Mouse (Mus musculus): ENCODE data around the gene Cep250. TPM values are rescaled to one million over a fixed set of nuclear protein-coding genes. Genes with fewer than 3 reads are reported as not detected.
"Not testable (repeated sequence)": the region's sequence is repeated elsewhere in the genome, so short reads cannot be mapped to it uniquely, and the experiment has no call there.

The Cep250 gene
- 20.9 and 23.3 TPM in 2 replicates for polyA plus RNA-seq (2014; fragmentation: Nextera tagmentation; extraction: Ambion mirVana)

DNA sequence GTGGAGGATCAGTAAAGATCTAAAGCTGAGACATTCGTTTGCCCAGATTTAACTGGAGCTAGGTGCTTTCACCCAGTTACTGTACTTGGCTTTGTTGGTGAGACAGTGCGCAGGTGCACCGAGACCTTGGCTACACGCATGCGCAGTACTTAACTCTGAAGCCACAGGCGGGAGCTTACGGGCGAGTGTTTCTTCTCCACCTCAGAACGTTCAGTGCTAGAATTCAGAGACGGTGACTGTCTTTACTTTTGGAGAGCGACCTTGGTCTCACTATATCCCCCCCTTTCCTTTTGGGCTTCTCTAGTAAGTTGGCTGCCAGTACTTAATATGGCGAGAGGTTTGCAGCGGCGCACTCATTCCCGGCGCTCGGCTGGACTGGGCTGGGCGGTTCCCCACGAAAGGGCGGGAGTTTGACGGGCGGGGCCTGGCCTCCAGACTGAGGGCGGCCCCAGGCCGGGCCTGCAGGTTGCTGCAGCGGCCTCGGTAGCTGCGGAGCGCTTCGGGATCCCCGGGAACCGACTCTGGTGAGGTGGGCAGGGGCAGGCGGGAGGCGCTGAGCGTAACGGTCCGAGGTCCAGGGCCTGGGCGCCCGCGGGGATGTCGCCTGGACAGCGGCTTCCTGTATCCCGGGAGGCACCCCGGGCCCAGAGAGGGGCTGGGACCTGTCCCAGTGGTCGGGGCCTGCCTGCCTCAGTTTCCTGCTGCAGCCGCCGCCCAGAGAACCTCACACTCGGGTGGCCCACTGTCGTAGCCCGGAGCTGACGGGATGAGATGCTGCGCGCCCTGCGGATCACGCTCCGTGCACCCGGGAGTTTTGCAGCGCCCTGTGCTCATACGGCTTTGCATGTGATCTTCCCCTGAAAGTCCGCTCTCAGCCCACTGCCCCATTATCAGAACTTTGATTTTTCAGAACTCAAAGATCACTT lies at the start of gene Cep250:
Cep250 (plus strand) TSS at position 325 of the 926 bp plus-strand sequence.
- under 1% methylated on average over 59 of the region's 59 CpGs for WGBS
- peak within 1 kb of the TSS; percentile 81 for H3K4me2 ChIP-seq

DNA sequence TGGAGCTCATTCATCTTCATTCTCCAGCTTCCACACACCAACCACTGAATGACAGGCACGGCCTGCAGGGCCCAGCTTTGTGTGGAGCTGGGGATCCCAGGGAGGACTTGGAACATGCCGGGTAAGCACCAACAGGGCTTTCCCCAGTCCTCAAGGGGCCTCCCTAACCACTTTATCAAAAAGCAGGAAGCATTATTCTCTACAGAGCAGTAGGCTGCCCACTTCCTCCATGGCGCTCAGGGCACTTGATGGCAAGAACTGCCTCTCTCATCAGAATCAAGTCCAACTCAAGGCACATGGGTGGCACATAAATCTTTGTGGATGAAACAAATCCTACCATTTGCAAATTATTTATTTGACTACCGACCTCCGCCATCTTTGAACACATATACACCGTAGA lies 41.6 kb upstream of the Cep250 start:
- 79% methylated on average over 6 of the region's 6 CpGs for WGBS

More for the DNA sequence above, at the start of gene Cep250:
- peak; percentile 99 for ATAC-seq (replicated peaks; ENCODE audit: low FRiP score)
- H3K27ac ChIP-seq (ENCODE audit: low read depth, low read length), result peak within 1 kb of the TSS; percentile 82
- H3K4me1 ChIP-seq (replicated peaks; ENCODE audit: control insufficient read depth, insufficient read depth, low read length), result 0 out of 2 replicates have a peak, but pooled peaks cover 5% of the 10 kb centered on the region
- peak within 1 kb of the TSS; percentile 93 for H3K4me3 ChIP-seq (ENCODE audit: low read depth, low read length)
- H3K36me3 ChIP-seq (ENCODE audit: control insufficient read depth, insufficient read depth, low read length), result no peaks in the 10 kb centered on the region
- no peaks in the 10 kb centered on the region; the same call in 1 of the 2 replicates for H3K27me3 ChIP-seq (replicated peaks; ENCODE audit: control insufficient read depth, insufficient read depth, low read length)
- peak within 1 kb of the TSS; percentile 96 for H3K9ac ChIP-seq (ENCODE audit: low read depth, low read length)
- peak; percentile 93 for DNase-seq (ENCODE audit: low spot score)
- H3K9me3 ChIP-seq (ENCODE audit: control insufficient read depth, low read length), result no peaks in the 10 kb centered on the region

DNA sequence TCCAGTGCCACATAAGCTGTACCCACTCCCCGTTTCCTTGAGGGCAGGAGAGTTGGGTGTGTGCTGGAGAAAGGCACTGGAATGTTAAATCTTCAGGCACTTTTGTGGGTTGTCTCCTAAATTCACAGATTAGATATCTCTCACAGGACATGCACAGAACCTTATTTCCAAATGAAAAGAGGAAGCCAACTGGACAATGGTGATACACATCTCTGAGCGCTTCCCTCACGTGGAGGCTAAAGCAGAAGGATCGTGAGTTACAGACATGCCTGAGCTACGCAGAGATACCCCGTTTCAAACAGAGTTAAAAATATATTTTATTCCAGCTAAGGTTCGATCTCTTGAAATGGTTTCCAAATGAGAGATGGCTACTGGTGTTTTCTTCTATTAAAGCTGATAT lies 33.1 kb upstream of the Cep250 start:
- no peak overlapping the region for H3K4me2 ChIP-seq
- H3K9ac ChIP-seq (ENCODE audit: low read depth, low read length), result no peak overlapping the region
- DNase-seq (ENCODE audit: low spot score) (no peak), ATAC-seq (replicated peaks; ENCODE audit: low FRiP score) (no peak)
- no peaks in the 10 kb centered on the region for H3K4me1 ChIP-seq (replicated peaks; ENCODE audit: control insufficient read depth, insufficient read depth, low read length)
- 79% methylated on average over 7 of the region's 7 CpGs for WGBS
- H3K27me3 ChIP-seq (replicated peaks; ENCODE audit: control insufficient read depth, insufficient read depth, low read length), result no peaks in the 10 kb centered on the region
- no peak overlapping the region for H3K4me3 ChIP-seq (ENCODE audit: low read depth, low read length)
- H3K9me3 ChIP-seq (ENCODE audit: control insufficient read depth, low read length), result no peaks in the 10 kb centered on the region
- no peak overlapping the region for H3K27ac ChIP-seq (ENCODE audit: low read depth, low read length)
- H3K36me3 ChIP-seq (ENCODE audit: control insufficient read depth, insufficient read depth, low read length), result peaks cover 14% of the 10 kb centered on the region; the same call in 1 of the 2 replicates

More for the DNA sequence above, 41.6 kb upstream of the Cep250 start:
- ATAC-seq (replicated peaks; ENCODE audit: low FRiP score), result no peak
- no peak for DNase-seq (ENCODE audit: low spot score)
- H3K27me3 ChIP-seq (replicated peaks; ENCODE audit: control insufficient read depth, insufficient read depth, low read length), result no peaks in the 10 kb centered on the region
- no peaks in the 10 kb centered on the region for H3K9me3 ChIP-seq (ENCODE audit: control insufficient read depth, low read length)
- H3K4me2 ChIP-seq, result no peak overlapping the region
- H3K27ac ChIP-seq (ENCODE audit: low read depth, low read length), result no peak overlapping the region
- no peak overlapping the region for H3K4me3 ChIP-seq (ENCODE audit: low read depth, low read length)
- no peaks in the 10 kb centered on the region for H3K4me1 ChIP-seq (replicated peaks; ENCODE audit: control insufficient read depth, insufficient read depth, low read length)
- peaks cover 24% of the 10 kb centered on the region; the same call in 1 of the 2 replicates for H3K36me3 ChIP-seq (ENCODE audit: control insufficient read depth, insufficient read depth, low read length)
- no peak overlapping the region for H3K9ac ChIP-seq (ENCODE audit: low read depth, low read length)

DNA sequence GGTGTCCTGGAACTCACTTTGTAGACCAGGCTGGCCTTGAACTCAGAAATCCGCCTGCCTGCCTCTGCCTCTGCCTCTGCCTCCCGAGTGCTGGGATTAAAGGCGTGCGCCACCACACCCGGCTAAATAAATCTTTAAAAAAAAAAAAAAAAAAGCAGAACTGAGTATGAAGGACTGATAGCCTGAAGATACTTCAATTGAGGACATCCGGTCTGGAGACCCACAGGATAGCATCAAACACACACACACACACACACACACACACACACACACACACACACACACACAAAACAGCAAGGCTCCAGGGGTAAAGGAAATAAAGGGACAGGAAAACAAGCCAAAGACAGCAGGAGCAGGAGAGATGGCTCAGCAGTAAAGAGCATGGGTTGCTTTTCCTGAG lies 31.0 kb upstream of the Cep250 start:
- H3K9ac ChIP-seq (ENCODE audit: low read depth, low read length); H3K4me2 ChIP-seq; DNase-seq (ENCODE audit: low spot score); H3K9me3 ChIP-seq (ENCODE audit: control insufficient read depth, low read length); H3K4me3 ChIP-seq (ENCODE audit: low read depth, low read length); H3K4me1 ChIP-seq (replicated peaks; ENCODE audit: control insufficient read depth, insufficient read depth, low read length); H3K27ac ChIP-seq (ENCODE audit: low read depth, low read length); H3K27me3 ChIP-seq (replicated peaks; ENCODE audit: control insufficient read depth, insufficient read depth, low read length); ATAC-seq (replicated peaks; ENCODE audit: low FRiP score): not testable (repeated sequence)
- H3K36me3 ChIP-seq (ENCODE audit: control insufficient read depth, insufficient read depth, low read length), result peaks cover 14% of the 10 kb centered on the region; the same call in 1 of the 2 replicates
- WGBS, result 70% methylated on average over 6 of the region's 6 CpGs

DNA sequence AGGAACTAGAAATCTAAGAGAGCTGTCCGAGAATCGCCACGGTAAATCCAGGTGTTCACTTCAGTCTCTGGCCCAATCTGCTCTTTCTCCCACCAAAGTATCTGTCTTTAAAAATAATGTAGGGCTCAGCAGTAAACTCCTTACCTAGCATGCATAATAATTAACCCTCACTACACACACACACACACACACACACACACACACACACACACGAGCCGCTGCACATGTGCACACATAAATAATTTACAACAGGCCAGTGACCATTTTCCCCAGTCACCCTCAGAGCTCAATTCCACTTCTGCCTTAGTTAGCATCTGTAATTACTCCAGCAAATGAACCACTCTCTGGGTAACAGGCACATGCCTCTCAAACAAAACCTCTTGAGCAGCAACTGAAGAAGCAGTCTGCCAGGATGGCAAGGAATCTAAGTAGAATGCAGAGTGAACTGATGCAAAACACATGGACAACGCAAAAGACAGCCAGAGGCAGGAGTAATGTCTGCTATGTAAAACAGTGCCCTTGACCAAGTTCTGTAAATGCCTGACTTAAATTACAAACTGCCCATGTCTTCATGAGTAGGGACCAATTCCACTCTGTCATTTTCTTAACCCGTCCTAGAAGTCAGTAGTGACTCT lies 27.4 kb upstream of the Cep250 start:
- H3K4me1 ChIP-seq (replicated peaks; ENCODE audit: control insufficient read depth, insufficient read depth, low read length), result peaks cover 12% of the 10 kb centered on the region
- ATAC-seq (replicated peaks; ENCODE audit: low FRiP score), result no peak
- no peaks in the 10 kb centered on the region for H3K27me3 ChIP-seq (replicated peaks; ENCODE audit: control insufficient read depth, insufficient read depth, low read length)
- no peaks in the 10 kb centered on the region for H3K9me3 ChIP-seq (ENCODE audit: control insufficient read depth, low read length)
- no peak for DNase-seq (ENCODE audit: low spot score)
- WGBS, result 73% methylated on average over 7 of the region's 7 CpGs
- H3K4me3 ChIP-seq (ENCODE audit: low read depth, low read length), result peak overlapping the region; percentile 74
- H3K9ac ChIP-seq (ENCODE audit: low read depth, low read length), result peak overlapping the region; percentile 80
- H3K36me3 ChIP-seq (ENCODE audit: control insufficient read depth, insufficient read depth, low read length), result peaks cover 7% of the 10 kb centered on the region; the same call in 1 of the 2 replicates
- 0 out of 2 replicates have a peak overlapping the region, but pooled peaks have one; percentile 94 for H3K27ac ChIP-seq (ENCODE audit: low read depth, low read length)
- H3K4me2 ChIP-seq, result peak overlapping the region; percentile 76

DNA sequence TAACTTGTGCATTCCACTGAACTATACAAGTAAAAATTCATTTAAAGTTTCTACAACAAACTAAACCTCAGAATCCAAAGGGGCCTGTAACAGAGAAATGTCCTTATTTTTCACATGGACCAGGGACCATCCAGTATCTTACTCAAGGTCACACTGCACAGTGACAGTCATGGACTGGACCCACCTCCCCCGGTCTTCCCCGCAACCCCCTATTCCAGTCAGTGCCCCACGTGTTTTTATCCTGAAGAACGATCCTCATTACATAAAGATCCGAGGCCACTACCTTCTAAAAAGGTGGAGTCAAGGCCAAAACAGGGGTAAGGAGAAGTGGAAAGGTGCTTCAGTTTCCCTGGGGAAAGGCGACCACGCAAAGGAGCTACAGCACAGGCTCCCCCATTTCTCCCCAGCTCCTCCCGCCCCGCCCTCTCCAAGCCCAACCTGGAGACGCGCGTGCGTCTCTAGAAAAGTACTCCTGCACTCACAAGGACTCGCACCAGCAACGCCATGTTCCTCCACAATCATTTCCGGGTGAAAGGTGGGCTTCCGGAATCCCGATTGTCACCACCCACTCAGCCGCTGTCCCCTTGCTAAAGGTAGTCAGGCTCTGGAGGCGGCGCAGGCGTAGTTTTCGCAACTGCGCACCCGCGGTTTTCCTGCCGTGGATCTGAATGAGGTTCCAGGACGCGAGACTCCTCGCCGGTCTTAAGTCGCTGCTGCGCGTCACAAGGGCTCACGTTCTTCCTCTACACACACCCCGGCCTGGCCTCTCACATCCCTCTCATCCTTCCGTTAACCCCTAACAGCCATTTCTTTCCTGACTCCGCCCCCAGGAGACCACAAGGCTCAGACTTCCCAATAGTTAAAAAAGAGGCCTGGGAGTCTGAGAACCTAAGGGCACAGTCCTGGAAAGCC lies 26.5 kb upstream of the Cep250 start, which contains the start of gene Uqcc1:
Uqcc1 (minus strand) TSS at position 780 of the 912 bp plus-strand sequence.
- WGBS, result under 1% methylated on average over 38 of the region's 38 CpGs
- peaks cover 12% of the 10 kb centered on the region for H3K4me1 ChIP-seq (replicated peaks; ENCODE audit: control insufficient read depth, insufficient read depth, low read length)
- H3K4me3 ChIP-seq (ENCODE audit: low read depth, low read length), result peak within 1 kb of the TSS; percentile 74
- peak within 1 kb of the TSS; percentile 94 for H3K27ac ChIP-seq (ENCODE audit: low read depth, low read length)
- no peaks in the 10 kb centered on the region for H3K9me3 ChIP-seq (ENCODE audit: control insufficient read depth, low read length)
- H3K4me2 ChIP-seq, result peak within 1 kb of the TSS; percentile 76
- peak within 1 kb of the TSS; percentile 80 for H3K9ac ChIP-seq (ENCODE audit: low read depth, low read length)
- ATAC-seq (replicated peaks; ENCODE audit: low FRiP score), result peak; percentile 95
- DNase-seq (ENCODE audit: low spot score), result peak; percentile 89
- no peaks in the 10 kb centered on the region for H3K27me3 ChIP-seq (replicated peaks; ENCODE audit: control insufficient read depth, insufficient read depth, low read length)
- peaks cover 5% of the 10 kb centered on the region; the same call in 1 of the 2 replicates for H3K36me3 ChIP-seq (ENCODE audit: control insufficient read depth, insufficient read depth, low read length)

DNA sequence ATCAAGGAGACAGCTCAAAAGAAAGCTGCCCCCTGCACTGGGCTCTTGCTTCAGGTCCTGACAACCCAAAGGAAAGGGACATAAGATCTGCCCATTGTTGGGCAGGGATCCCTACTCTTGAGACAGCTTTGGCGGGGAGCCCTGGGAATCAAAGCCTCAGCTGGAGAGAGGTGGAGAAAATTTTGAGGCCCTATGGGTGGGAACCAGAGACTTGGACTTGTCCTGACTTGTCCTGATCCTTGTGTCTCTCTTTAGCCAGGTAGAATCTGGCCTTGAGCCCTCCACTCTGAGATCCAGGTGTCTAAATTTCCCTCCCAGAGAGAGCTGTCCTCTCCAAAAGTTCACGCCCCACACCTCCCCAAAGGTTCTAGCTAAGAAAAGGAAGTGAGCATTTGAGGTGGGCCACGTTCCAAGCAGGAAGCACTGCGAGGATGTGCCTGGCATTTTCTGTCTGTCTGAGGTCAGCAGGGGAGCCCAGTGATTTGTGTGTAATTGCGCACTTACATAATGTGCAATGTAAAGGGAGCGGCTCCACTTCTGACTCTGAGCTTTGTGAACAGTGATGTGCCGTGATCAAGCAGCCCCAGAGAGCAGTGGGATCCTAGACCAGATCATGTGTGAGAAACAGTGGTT lies 16.2 kb upstream of the Cep250 start:
- H3K9ac ChIP-seq (ENCODE audit: low read depth, low read length), result no peak overlapping the region
- WGBS, result 72% methylated on average over 7 of the region's 7 CpGs
- no peak for DNase-seq (ENCODE audit: low spot score)
- no peaks in the 10 kb centered on the region for H3K36me3 ChIP-seq (ENCODE audit: control insufficient read depth, insufficient read depth, low read length)
- H3K4me3 ChIP-seq (ENCODE audit: low read depth, low read length), result no peak overlapping the region
- no peaks in the 10 kb centered on the region for H3K27me3 ChIP-seq (replicated peaks; ENCODE audit: control insufficient read depth, insufficient read depth, low read length)
- no peak overlapping the region for H3K4me2 ChIP-seq
- no peak overlapping the region for H3K27ac ChIP-seq (ENCODE audit: low read depth, low read length)
- H3K9me3 ChIP-seq (ENCODE audit: control insufficient read depth, low read length), result no peaks in the 10 kb centered on the region
- ATAC-seq (replicated peaks; ENCODE audit: low FRiP score), result no peak
- H3K4me1 ChIP-seq (replicated peaks; ENCODE audit: control insufficient read depth, insufficient read depth, low read length), result 0 out of 2 replicates have a peak, but pooled peaks cover 6% of the 10 kb centered on the region
